Mouse (Mus musculus) heart, embryonic 14.5 days (tissue): ENCODE results near the gene Odf3b. TPM values are rescaled to one million over a fixed set of nuclear protein-coding genes. Genes with fewer than 3 reads are reported as not detected.
A peak's percentile ranks its signal among the peaks of the same experiment; 100 is the strongest.

ENCODE experiments used
- ATAC-seq: fragments of 200-750 bp; cut with Nextera tagmentation; 2 replicates; pipeline ENCODE4 v1.8.0; 2017; ENCODE audit warnings: low read depth, moderate TSS enrichment; ENCODE audit not compliant: insufficient number of reproducible peaks, insufficient read depth, low FRiP score
- H3K27ac ChIP-seq, 2 experiments: fragments of 200-500 bp in 1 of 2; fragments of 300-500 bp in 1 of 2; sonication (generic) in 1 of 2; replicated peaks in 1 of 2; 2 replicates each; pipeline ENCODE4 v1.5.1; 2012 to 2014; ENCODE audit warnings: low read depth in 2 of 2, low read length in 2 of 2, control low read depth in 1 of 2, mild to moderate bottlenecking in 1 of 2, mixed read lengths in 1 of 2; ENCODE audit not compliant: control insufficient read depth in 1 of 2, insufficient read depth in 1 of 2
- H3K27me3 ChIP-seq: fragments of 300-500 bp; sonication (generic); 2 replicates; pipeline ENCODE4 v1.6.1; 2014; ENCODE audit warnings: mild to moderate bottlenecking, low read length, control low read depth; ENCODE audit not compliant: control insufficient read depth, insufficient read depth
- H3K36me3 ChIP-seq: fragments of 300-500 bp; sonication (generic); 2 replicates; pipeline ENCODE4 v1.6.1; 2014; ENCODE audit warnings: mild to moderate bottlenecking, control low read depth, low read length, mixed read lengths; ENCODE audit not compliant: control insufficient read depth, insufficient read depth
- H3K4me1 ChIP-seq, 2 experiments: fragments of 200-500 bp in 1 of 2; fragments of 300-500 bp in 1 of 2; sonication (generic) in 1 of 2; 2 replicates each; pipeline ENCODE4 v1.6.1; 2012 to 2014; ENCODE audit warnings: low read length in 2 of 2, control low read depth in 1 of 2, mixed read lengths in 1 of 2; ENCODE audit not compliant: control insufficient read depth in 2 of 2, insufficient read depth in 2 of 2
- H3K4me2 ChIP-seq: fragments of 300-500 bp; sonication (generic); 2 replicates; pipeline ENCODE4 v1.6.1; 2014; ENCODE audit warnings: mild to moderate bottlenecking, low read length
- H3K4me3 ChIP-seq, 2 experiments: fragments of 200-500 bp in 1 of 2; fragments of 300-500 bp in 1 of 2; sonication (generic) in 1 of 2; 2 replicates each; pipeline ENCODE4 v1.5.1; 2012 to 2014; ENCODE audit warnings: low read length in 2 of 2, mild to moderate bottlenecking in 2 of 2, control low read depth in 1 of 2, low read depth in 1 of 2, moderate library complexity in 1 of 2; ENCODE audit not compliant: control insufficient read depth in 1 of 2, insufficient read depth in 1 of 2
- H3K9ac ChIP-seq: fragments of 300-500 bp; sonication (generic); 2 replicates; pipeline ENCODE4 v1.6.1; 2014; ENCODE audit warnings: mild to moderate bottlenecking, low read length
- H3K9me3 ChIP-seq: fragments of 300-500 bp; sonication (generic); 2 replicates; pipeline ENCODE4 v1.6.1; 2016; ENCODE audit warnings: low read length, control low read depth; ENCODE audit not compliant: control insufficient read depth
- WGBS: fragments of 180-500 bp; shearing (Covaris S2); extraction: QIAGEN DNeasy Blood & Tissue Kit; methylation state at CpG from one replicate; pipeline ENCODE4 v1.1.7; 2014; 5-methylcytosine and 5-hydroxymethylcytosine counted together
- polyA plus RNA-seq: library from polyadenylated mRNA; unstranded; fragments of >200 nt; fragmentation: Nextera tagmentation; extraction: Ambion mirVana; gene quantifications from 2 replicates; pipeline ENCODE4 v1.2.1, GENCODE M21; 2014

Odf3b gene
- 0.36 and 0.76 TPM in 2 replicates for polyA plus RNA-seq

- Histone ChIP-seq H3K4me1 (peaks cover 17 to 25% of the 10 kb centered on the region in 2 experiments), H3K4me3 (peak within 1 kb of the TSS; percentile 45 to 49), H3K36me3 (no peaks in the 10 kb centered on the region), H3K27ac (no peak within 1 kb of the TSS), H3K9me3 (no peaks in the 10 kb centered on the region), H3K27me3 (peaks cover 57% of the 10 kb centered on the region), H3K4me2 (peak within 1 kb of the TSS; percentile 91), H3K9ac (peak within 1 kb of the TSS; percentile 65)
- ATAC-seq: no peak
- under 1% methylated on average over 33 of the region's 33 CpGs for WGBS
Measured at GRCm38 (mm10) chr15:89378831-89379401, at the start of gene Odf3b. Gene Odf3b, minus strand, starts transcription at chr15:89379282.

- peak overlapping the region in 1 of 2 experiments; percentile 99; a peak in 2 of 4 replicates for H3K27ac ChIP-seq
- H3K4me2 ChIP-seq: peak overlapping the region; percentile 93
- 78% methylated on average over 19 of the region's 19 CpGs for WGBS
- H3K9me3 ChIP-seq: no peaks in the 10 kb centered on the region
- H3K36me3 ChIP-seq: peaks cover 46% of the 10 kb centered on the region
- H3K27me3 ChIP-seq: no peaks in the 10 kb centered on the region
- H3K4me3 ChIP-seq: peak overlapping the region; percentile 68 to 70
- ATAC-seq: no peak
- H3K9ac ChIP-seq: peak overlapping the region; percentile 91
- H3K4me1 ChIP-seq: peaks cover 25 to 38% of the 10 kb centered on the region in 2 experiments
Measured at GRCm38 (mm10) chr15:89428136-89428790, 49.2 kb upstream of the Odf3b start.

GRCm38 (mm10) chr15:89426716-89427115, 47.6 kb upstream of the Odf3b start:
- Histone ChIP-seq H3K27ac (peak overlapping the region; percentile 99 to 100), H3K4me1 (peaks cover 25 to 41% of the 10 kb centered on the region in 2 experiments), H3K9me3 (no peaks in the 10 kb centered on the region), H3K4me2 (no peak overlapping the region), H3K36me3 (peaks cover 54% of the 10 kb centered on the region), H3K27me3 (no peaks in the 10 kb centered on the region), H3K9ac (peak overlapping the region; percentile 54), H3K4me3 (no peak overlapping the region)
- 73% methylated on average over 10 of the region's 10 CpGs for WGBS
- ATAC-seq: no peak

DNA sequence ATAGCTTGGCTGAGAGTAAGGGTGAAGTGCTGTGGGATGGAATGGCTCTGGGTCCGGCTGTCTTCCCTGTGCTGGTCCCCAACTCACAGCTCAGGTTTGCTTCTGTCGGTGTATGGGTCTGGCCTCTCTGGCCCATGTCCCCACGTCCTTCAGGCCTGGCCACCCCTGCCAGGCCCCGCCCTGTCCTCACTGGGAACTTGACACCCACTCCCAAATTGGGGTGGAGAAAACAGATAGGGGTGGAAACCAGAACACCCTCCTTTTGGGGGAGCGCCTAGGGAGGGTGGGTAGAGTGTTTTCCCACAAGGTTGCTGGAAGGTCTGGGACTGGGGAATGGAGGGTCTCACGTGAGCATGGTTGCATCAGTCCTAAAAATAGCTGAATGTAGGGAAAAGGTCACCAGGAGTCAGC, 46.6 kb upstream of the Odf3b start, which contains the start of gene Cpt1b:
Gene Cpt1b (minus strand): TSS at position 153 of the 411 bp plus-strand sequence.
- Histone ChIP-seq H3K9ac (peak within 1 kb of the TSS; percentile 95), H3K9me3 (no peaks in the 10 kb centered on the region), H3K4me2 (peak within 1 kb of the TSS; percentile 75), H3K4me3 (peak within 1 kb of the TSS; percentile 61 to 76), H3K4me1 (peaks cover 25 to 38% of the 10 kb centered on the region in 2 experiments), H3K36me3 (peaks cover 62% of the 10 kb centered on the region), H3K27ac (peak within 1 kb of the TSS; percentile 99 to 100), H3K27me3 (no peaks in the 10 kb centered on the region)
- peak; percentile 74 for ATAC-seq
- 16% methylated on average over 6 of the region's 6 CpGs for WGBS

DNA sequence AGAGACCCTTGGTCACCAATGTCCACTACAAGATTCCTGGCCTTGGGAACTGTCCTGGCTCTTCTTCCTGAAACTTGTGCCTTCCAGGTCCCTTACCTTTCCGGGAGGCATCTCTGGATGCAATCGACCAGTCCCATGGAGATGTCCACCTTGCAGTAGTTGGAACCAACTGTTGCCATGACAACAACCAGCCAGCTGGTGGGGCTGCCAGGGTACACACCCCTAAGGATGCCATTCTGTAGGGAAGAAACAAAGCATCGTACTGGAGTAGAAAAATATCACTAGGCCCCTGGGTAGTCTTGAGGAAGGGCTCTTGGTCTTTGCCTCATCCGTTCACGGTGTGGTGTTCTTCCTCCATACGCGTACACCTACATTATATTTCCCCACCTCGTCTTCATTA, 45.5 kb upstream of the Odf3b start:
- Histone ChIP-seq H3K4me1 (peaks cover 25 to 38% of the 10 kb centered on the region in 2 experiments), H3K4me3 (peak overlapping the region; percentile 51 to 61), H3K36me3 (peaks cover 73% of the 10 kb centered on the region), H3K27me3 (no peaks in the 10 kb centered on the region), H3K9me3 (no peaks in the 10 kb centered on the region), H3K27ac (peak overlapping the region; percentile 60 to 99; a peak in 3 of 4 replicates), H3K9ac (peak overlapping the region; percentile 95), H3K4me2 (peak overlapping the region; percentile 75)
- no peak for ATAC-seq
- WGBS: 78% methylated on average over 8 of the region's 8 CpGs

- no peak overlapping the region for H3K9ac ChIP-seq
- no peak overlapping the region for H3K4me2 ChIP-seq
- no peak overlapping the region for H3K4me3 ChIP-seq
- no peaks in the 10 kb centered on the region for H3K27me3 ChIP-seq
- H3K4me1 ChIP-seq: peaks cover 19 to 27% of the 10 kb centered on the region in 2 experiments
- no peak overlapping the region for H3K27ac ChIP-seq
- ATAC-seq: no peak
- no peaks in the 10 kb centered on the region for H3K9me3 ChIP-seq
- 95% methylated on average over 9 of the region's 9 CpGs for WGBS
- H3K36me3 ChIP-seq: peaks cover 87% of the 10 kb centered on the region
Measured at GRCm38 (mm10) chr15:89421938-89422337, 42.9 kb upstream of the Odf3b start.

GRCm38 (mm10) chr15:89415282-89415681, 36.2 kb upstream of the Odf3b start:
- Histone ChIP-seq H3K4me2 (peak overlapping the region; percentile 12), H3K27ac (peak overlapping the region; percentile 87)

More at GRCm38 (mm10) chr15:89415282-89415681, 36.2 kb upstream of the Odf3b start:
- ATAC-seq: peak; percentile 62; the same call in 1 of the 2 replicates
- Histone ChIP-seq H3K36me3 (peaks cover 43% of the 10 kb centered on the region), H3K4me3 (no peak overlapping the region), H3K9ac (no peak overlapping the region; the same call in 1 of the 2 replicates), H3K27me3 (no peaks in the 10 kb centered on the region), H3K4me1 (peaks cover 9 to 11% of the 10 kb centered on the region in 2 experiments; a peak in 3 of 4 replicates), H3K9me3 (no peaks in the 10 kb centered on the region)
- WGBS: 27% methylated on average over 8 of the region's 8 CpGs
